Mouse (Mus musculus): ENCODE measurements around the gene Ttc4.

The Ttc4 gene

GRCm38 (mm10) chr4:106614180-106614797 lies 64.5 kb downstream of the Ttc4 start:
- peak; percentile 52 to 75 for DNase-seq (ENCODE audit: low spot score in 2 of 2)

GRCm38 (mm10) chr4:106613560-106613959 lies 65.2 kb downstream of the Ttc4 start:
- no peak for DNase-seq (ENCODE audit: low spot score in 2 of 2)

- no peak for DNase-seq (ENCODE audit: low spot score in 2 of 2)
These were observed 65.6 kb downstream of the Ttc4 start for GRCm38 (mm10) chr4:106613105-106613504.

Data from frontal cortex, postnatal 10 days (tissue).